Mouse (Mus musculus): ENCODE results near the gene Slc26a1.

The Slc26a1 gene

DNA sequence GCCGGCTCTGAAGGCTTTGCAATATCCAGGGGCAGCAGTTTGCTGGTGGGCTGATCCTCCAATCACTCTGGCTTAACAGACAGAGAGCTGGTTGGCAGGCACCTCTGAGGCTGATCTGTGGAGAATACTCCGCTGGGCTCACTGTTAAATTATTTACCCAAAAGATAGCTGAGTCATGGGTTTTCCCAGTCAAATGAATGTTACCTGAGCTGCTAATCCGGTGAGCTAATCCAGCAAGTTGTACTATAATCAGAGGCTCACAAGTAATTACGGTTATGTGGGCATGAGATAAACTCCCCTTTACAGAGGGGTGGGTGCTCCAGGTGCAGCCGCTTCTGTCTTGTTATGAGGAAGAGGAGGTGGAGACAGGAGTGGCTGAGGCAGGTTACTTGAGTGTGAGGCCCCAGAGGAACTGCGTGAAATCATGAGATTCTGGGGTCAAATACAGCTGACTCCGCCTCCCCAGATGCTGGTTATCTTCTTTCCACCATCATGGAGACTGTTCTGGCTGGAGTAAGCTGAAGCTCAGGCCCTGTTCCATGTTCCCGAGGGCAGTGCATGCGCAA is at the start of gene Slc26a1:
Gene Slc26a1, minus strand, starts transcription at position 319 of the 566 bp plus-strand sequence.
- DNase-seq (ENCODE audit: low spot score in 2 of 2), result no peak

DNA sequence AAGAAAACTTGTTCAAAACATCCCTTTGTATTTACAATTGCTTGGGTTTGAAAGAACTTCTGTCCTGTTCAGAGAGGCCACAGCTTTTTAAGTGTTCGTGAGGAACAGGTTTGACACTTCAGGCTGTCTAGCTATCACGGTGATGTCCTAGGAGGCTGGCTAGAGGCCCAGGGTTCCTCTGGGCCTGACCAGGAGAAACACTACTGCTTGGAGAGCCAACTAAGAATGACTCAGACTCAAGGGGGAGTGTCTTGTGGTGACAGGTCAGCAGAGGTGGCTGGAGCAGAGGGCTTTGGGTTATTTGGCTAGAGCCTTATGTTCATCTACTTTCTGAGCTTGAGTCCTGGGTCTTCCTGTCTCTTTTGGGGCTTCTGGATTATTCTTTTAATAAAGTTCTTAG is 48.6 kb upstream of the Slc26a1 start:
- DNase-seq (ENCODE audit: low spot score in 2 of 2), result no peak

- no peak for DNase-seq (ENCODE audit: low spot score in 2 of 2)
These were observed 44.4 kb upstream of the Slc26a1 start for GRCm38 (mm10) chr5:108719761-108720160.

DNA sequence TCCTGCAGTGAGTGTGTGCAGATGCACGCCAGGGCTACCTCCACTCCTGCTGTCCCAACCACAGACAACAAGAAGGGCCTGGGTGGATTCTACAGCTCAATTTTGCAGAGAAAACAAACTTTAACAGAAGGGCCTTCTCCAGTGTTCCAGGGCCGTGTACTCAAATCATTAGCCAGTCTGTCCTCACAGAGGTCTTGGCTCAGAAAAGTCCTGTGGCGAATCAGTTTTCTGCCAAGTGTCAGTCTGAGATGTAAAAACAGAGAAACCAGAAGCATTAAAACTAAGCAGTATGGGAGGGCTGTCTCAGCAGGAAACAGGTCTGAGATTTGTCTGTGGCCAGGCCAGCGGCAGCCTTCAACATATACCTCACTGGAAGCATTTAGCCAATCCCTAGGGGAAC is 42.7 kb upstream of the Slc26a1 start:
- no peak for DNase-seq (ENCODE audit: low spot score in 2 of 2)

- DNase-seq (ENCODE audit: low spot score in 2 of 2), result no peak
These were observed 40.6 kb upstream of the Slc26a1 start for GRCm38 (mm10) chr5:108715974-108716373.

GRCm38 (mm10) chr5:108714149-108714548 is 38.8 kb upstream of the Slc26a1 start:
- no peak for DNase-seq (ENCODE audit: low spot score in 2 of 2)

DNA sequence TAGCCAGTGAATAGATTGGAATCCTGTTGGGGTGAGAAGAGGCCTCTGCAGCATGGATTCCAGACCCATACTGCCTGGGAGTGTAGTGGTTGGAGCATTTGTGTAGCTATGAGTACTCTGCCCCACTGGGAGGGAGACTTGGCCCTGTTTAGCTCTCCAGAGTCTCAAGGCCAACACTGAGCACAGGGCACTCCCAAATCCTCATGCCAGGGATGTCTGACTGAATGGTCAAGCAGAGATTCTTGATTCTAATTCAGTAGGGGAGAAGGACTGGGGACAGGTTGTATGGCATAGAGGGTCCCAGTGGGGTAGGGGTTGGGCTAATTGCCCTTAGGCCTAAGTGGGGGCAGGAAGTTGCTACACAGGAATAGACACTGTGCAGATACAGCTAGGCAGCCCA is 38.3 kb upstream of the Slc26a1 start:
- no peak for DNase-seq (ENCODE audit: low spot score in 2 of 2)

GRCm38 (mm10) chr5:108713096-108713495 is 37.7 kb upstream of the Slc26a1 start:
- no peak for DNase-seq (ENCODE audit: low spot score in 2 of 2)

DNA sequence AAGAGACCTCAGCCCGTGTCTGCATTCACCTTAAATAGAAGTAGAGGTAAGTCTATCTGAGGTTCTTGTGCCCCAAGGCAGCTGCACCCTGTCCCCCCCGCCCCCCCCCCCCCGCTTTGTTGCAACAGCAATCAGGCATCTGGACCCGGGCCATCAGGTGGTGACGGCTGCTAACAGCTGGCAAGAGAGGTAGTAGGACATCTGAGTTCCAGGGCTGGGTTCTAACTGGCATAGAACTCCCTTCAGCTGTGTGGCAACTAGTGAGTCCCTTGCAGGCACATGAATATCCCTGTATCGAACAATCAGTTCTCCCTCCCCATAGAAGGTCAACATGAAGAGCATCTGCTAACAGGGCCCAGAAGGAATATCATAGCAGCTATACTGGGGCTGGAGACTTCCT is 36.6 kb upstream of the Slc26a1 start:
- DNase-seq (ENCODE audit: low spot score in 2 of 2), result no peak

DNA sequence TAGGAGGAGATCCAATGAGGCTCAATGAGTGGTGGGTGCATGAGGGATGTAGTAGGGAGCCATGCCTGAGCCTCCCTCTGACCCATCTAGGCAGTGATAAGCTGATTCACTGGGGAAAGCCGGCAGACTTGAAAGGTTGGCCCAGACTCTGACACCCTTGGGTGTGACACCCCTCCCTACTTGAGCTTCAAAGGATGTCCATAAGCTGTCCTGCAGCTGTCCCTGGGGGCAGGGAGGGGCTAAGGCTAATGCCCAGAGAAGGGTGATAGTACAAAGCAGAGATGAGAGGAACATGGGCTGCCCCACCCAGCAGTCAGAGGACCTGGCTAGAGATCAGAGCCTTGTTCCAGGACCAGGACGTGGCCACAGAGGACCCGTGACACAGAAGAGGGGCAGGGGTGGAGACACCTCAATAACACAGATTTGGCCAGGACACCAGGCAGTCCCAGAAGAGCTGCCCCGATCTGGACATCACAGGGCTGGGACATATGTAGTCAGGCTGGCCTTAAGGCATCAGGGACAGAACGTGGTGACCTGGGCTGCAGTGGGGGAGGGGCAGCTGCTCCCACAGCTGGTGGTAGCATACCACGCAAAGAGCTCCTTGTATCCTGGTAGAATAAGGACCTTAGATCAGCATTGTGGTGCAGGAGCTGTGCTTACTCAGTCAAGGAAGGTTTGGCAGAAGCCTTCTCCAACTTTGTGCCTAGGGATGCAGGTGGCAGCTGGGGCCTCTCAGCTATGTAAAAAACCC is 33.8 kb upstream of the Slc26a1 start:
- no peak for DNase-seq (ENCODE audit: low spot score in 2 of 2)

DNA sequence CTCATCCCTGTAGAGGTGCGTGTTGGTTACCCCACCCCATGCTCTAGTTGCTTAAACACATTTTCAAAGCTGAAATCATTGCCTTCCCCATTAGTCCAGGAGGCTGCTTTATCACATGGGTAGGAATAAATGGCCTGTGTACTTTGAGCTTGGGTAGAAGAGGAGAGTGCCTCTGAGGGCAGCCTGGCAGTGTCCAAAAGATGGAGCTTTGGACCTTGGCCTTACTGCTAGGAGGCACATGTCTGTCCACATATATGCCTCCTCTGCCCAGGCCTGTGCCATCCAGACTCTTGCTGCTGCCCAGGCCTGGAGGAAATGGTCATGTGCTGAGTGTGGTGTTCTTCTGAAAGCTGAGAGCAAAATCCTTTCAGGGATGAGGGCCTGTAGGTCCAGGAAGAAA is 33.0 kb upstream of the Slc26a1 start:
- no peak for DNase-seq (ENCODE audit: low spot score in 2 of 2)

GRCm38 (mm10) chr5:108707758-108708157 is 32.4 kb upstream of the Slc26a1 start:
- no peak for DNase-seq (ENCODE audit: low spot score in 2 of 2)

DNA sequence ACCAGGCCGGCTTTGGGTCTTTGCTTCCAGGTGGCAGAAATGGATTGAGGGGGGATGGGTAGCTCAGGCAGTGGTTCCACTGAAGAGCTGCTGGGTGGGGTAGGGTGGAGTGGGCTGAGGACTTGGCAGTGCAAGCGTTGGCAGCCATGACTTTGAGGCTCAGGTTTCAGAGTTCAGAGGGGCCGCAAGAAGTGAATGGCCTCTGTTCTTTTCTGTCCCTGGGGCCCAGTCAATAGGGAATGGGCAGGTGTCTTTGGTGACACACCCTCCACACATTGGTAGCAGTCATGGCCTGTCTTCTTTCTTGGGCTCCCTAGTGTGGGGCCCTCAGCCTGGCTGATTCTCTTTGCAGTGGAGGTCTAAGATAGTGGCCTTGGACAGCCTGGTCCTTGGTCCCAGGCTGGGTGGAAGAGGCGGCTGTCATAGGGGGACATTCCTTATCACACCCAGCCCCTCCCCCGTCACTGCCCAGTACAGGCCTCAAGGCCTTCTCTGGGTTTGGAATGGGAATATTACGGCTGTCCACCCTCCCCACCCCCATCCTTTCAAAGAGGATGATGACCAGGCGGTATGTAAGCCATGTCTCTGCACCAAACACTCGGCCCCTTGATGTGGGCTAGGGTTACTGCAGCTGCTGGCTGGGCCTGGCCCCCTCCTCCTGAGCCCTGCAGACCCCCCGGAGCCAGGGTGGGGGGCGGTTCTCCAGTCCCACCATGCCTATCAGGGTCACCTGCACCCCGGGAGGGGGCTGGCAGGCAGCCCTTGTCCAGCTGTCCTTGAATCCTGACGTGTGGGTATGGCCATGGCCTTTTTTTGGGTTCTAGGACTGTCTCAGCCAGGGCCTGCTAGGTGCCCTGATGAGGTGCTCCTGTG is 28.6 kb upstream of the Slc26a1 start:
- no peak for DNase-seq (ENCODE audit: low spot score in 2 of 2)

- DNase-seq (ENCODE audit: low spot score in 2 of 2), result no peak
These were observed 26.1 kb upstream of the Slc26a1 start for GRCm38 (mm10) chr5:108701341-108702021.

- no peak for DNase-seq (ENCODE audit: low spot score in 2 of 2)
These were observed 25.0 kb upstream of the Slc26a1 start for GRCm38 (mm10) chr5:108700346-108700745.

DNA sequence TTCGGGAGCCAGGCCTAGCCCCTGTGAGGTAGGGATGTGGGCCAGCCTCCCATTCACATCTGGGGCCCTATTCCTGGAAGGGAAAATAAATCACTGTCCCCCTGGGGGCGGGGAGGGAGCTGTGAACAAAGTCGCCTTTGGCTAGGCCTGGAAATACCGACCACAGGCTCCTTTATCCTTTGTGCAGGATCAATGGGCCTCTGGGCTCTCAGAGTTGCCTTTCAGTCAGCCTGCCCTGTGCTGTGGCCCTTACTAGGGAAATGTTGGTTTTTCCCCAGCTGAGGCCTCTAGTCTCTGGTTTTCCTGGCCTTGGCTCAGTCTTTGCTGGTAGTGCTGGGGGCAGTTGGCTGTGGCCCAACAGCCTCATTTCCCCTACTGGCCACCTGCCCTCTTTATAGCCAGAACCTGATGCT is 22.0 kb upstream of the Slc26a1 start:
- DNase-seq (ENCODE audit: low spot score in 2 of 2), result no peak

- no peak for DNase-seq (ENCODE audit: low spot score in 2 of 2)
These were observed 21.2 kb upstream of the Slc26a1 start for GRCm38 (mm10) chr5:108696542-108696941.

DNA sequence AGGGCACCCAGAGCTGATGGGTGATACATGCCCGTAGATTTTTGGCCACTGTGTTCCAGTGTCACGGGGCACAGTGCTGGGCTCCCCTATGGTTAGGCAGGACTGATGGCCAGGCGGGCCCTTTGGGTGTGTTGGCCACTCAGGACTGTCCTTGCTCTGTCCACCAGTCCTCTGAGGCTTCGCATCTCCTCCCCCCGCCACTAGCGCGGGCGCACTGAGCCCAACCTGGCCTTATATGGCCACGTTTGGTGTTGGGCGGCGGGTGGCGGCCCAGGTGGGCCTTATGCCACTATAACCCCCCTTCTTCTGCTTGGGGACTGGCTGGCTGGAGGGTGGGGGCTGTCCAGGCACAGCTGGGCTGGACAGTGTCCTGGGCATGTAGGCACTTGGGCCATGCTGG is 20.5 kb upstream of the Slc26a1 start:
- no peak for DNase-seq (ENCODE audit: low spot score in 2 of 2)

- peak; percentile 18 to 19 for DNase-seq (ENCODE audit: low spot score in 2 of 2)
These were observed 19.2 kb upstream of the Slc26a1 start for GRCm38 (mm10) chr5:108694352-108695261.

- peak; percentile 81 to 90 for DNase-seq (ENCODE audit: low spot score in 2 of 2)
These were observed 18.5 kb upstream of the Slc26a1 start for GRCm38 (mm10) chr5:108693872-108694288.

DNA sequence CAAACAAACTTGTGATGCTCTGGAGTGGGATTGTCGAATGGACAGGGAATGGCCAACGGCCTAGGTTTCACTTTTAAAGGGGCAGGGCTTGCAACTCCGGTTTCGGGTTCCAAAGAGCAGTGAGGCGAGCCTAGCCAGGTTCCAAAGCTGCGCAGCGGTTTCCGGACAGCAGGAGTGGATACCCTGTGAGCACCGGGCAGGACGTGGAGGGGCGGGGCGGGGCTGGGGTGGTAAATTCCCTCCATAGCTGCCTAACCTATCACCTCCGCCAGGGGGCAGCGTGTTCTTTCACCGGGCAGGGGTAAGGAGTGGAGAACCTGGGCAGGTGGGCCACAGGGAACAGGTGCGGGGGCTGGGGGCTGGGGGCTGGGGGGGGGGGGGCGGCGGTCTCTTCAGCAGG is 16.9 kb upstream of the Slc26a1 start, which contains the start of gene Fgfrl1:
Gene Fgfrl1, plus strand, starts transcription at position 112 of the 400 bp plus-strand sequence.
- DNase-seq (ENCODE audit: low spot score in 2 of 2), result peak; percentile 44 to 73

All from thymus, postnatal 10 days (tissue).